Mouse (Mus musculus): ENCODE results near the gene Gm12248.
"Not testable (repeated sequence)": the region's sequence is repeated elsewhere in the genome, so short reads cannot be mapped to it uniquely, and the experiment has no call there.

DNA sequence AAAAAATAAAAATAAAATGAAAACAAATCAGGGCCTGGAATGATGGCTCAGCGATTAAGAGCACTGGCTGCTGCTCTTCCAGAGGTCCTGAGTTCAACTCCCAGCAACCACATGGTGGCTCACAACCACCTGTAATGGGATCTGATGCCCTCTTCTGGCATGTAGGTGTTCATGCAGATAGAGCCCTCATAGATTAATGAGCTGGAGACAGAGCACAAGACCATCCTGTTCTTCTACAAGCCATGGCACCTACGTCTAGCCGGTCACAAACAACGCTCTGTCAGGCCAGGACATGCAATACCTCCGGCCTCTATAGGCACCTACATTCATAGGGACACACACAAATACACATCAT, 5.4 kb upstream of the Gm12248 start:
- peak; percentile 48 for TF ChIP-seq CTCF (IDR thresholded peaks at IDR 0.05)
- TF ChIP-seq EP300 (IDR thresholded peaks at IDR 0.05): not testable (repeated sequence)

All from lung, postnatal 0 days (tissue).